Mouse (Mus musculus) hematopoietic multipotent progenitor cell, adult 10-12 weeks (in vitro differentiated cells): ENCODE data around the gene Aqp5. TPM values are rescaled to one million over a fixed set of nuclear protein-coding genes. Genes with fewer than 3 reads are reported as not detected.

Experiments used
- polyA plus RNA-seq: library from polyadenylated mRNA; stranded (reverse); fragments of >175 nt; gene quantifications from 2 replicates; pipeline ENCODE4 v1.2.3, GENCODE M21; 2012; ENCODE audit warnings: low replicate concordance

Gene Aqp5
- not detected in 2 replicates for polyA plus RNA-seq

DNA sequence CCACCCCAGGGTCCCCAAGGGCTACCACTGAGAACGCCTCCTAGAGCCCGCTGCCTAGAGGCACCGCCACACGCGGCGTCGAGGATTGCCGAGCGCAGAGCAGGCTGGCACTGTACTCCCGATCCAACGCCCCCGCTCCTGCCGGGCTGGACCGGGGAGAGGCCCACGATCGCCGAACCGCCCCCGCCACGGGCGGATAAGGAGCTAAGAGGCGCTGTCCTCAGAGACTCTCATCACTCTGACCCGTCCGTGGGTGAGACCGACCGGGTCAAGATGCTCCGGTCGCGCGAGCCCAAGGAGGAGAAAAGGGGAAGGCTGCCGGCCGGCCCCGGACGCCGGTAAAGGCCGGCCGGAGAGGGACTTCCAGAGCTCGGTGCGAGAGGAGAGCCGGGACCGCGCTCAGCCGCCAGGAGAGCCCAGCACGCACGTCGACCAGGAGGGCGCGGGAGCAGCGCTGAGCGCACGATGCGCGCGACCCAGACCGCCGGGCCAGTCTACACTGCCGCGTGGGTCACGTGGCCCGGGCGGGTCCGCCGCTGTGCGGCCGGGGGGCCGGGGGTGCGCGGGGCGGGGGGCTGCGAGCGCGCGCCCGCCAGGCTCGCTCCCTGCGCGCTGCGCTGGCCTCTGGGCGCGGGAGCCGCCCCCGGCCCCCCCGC is at the start of gene Aqp5:
Gene Aqp5, plus strand, starts transcription at position 354 of the 656 bp plus-strand sequence.

DNA sequence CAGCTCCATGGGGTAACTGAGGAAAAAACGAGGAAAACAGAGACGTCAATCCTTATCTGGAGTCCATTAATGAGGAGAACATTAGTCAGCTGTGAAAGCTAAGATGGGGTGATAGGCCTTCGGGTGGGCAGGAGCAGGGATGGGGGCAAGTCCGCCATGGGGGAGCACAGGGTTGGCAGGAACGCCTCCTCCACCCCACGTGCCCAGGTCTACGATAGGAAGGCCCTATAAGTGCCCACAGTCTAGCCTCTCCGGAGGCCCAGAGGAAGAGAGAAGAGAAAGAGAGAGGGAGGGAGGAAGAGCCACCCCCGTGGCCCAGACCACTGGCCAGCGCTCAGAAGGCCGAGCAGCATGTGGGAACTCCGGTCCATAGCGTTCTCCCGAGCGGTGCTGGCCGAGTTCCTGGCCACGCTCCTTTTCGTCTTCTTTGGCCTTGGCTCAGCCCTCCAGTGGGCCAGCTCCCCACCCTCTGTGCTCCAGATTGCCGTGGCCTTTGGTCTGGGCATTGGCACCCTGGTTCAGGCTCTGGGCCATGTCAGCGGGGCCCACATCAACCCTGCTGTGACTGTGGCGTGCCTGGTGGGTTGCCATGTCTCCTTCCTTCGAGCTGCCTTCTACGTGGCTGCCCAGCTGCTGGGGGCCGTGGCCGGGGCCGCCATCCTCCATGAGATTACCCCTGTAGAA is 11.6 kb upstream of the Aqp5 start, which contains the start of gene Aqp2:
Gene Aqp2, plus strand, starts transcription at position 254 of the 684 bp plus-strand sequence.

DNA sequence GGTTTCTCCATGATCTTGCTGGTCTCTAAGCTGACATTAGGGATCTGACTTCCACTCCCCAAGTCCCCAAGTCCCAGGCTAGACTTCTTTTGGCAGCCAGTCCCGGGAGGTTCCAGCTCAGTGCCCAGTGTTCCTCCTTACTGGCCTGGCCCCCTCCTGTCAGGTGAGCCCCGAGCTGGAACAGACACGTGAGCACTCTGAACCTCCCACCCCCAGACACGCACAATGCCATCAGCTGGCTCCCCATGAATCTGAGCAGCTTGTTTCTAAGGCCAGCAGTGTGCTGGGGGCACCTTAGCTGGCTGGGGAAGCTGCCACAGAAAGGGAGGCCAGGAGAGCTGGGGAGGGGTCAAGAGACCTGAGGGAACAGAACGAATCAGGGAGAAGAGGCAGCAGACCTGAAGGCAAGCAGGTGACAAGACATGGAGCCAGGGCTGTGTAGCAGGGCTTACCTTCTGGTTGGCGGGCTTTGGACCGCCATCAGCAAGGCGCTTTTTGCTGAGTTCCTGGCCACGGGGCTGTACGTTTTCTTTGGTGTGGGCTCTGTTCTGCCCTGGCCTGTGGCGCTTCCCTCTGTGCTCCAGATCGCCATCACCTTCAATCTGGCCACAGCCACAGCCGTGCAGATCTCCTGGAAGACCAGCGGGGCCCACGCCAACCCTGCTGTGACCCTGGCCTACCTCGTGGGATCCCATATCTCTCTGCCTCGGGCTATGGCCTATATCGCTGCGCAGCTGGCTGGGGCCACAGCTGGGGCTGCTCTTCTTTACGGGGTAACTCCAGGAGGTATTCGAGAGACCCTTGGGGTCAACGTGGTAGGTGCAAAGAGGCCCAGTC is 10.6 kb downstream of the Aqp5 start, which contains the start of gene Aqp6:
Gene Aqp6, plus strand, starts transcription at position 415 of the 837 bp plus-strand sequence.

Other genes with a start within 250 kb of the Aqp5 start
- gene Fmnl3, start 220.3 kb upstream of the Aqp5 start, polyA plus RNA-seq, result 32.9 and 50.9 TPM in 2 replicates
- gene Tmbim6, start 197.9 kb upstream of the Aqp5 start, polyA plus RNA-seq, result 269 and 344 TPM in 2 replicates
- gene Nckap5l, start 133.0 kb upstream of the Aqp5 start, polyA plus RNA-seq, result 29.9 and 69.3 TPM in 2 replicates
- gene Bcdin3d, start 116.1 kb upstream of the Aqp5 start, polyA plus RNA-seq, result 8.0 and 15.4 TPM in 2 replicates
- 0.02 TPM in 1 of 2 replicates, not detected in the other for gene Faim2, start 62.6 kb upstream of the Aqp5 start, polyA plus RNA-seq
- gene Aqp2, start 11.7 kb upstream of the Aqp5 start, polyA plus RNA-seq, result not detected in 2 replicates
- gene Aqp6, start 10.6 kb downstream of the Aqp5 start, polyA plus RNA-seq, result not detected in 2 replicates
- gene Racgap1, start 60.9 kb downstream of the Aqp5 start, polyA plus RNA-seq, result 2.9 and 10.5 TPM in 2 replicates
- 0.12 and 0.14 TPM in 2 replicates for gene Asic1, start 79.6 kb downstream of the Aqp5 start, polyA plus RNA-seq
- gene Smarcd1, start 111.3 kb downstream of the Aqp5 start, polyA plus RNA-seq, result 40.5 and 45.4 TPM in 2 replicates
- gene Gm17349, start 114.7 kb downstream of the Aqp5 start, polyA plus RNA-seq, result 9.8 and 58.8 TPM in 2 replicates
- 10.7 and 22.7 TPM in 2 replicates for gene Gpd1, start 126.7 kb downstream of the Aqp5 start, polyA plus RNA-seq
- gene Cox14, start 134.8 kb downstream of the Aqp5 start, polyA plus RNA-seq, result 42.0 and 88.3 TPM in 2 replicates
- gene Cers5, start 182.1 kb downstream of the Aqp5 start, polyA plus RNA-seq, result 25.3 and 36.1 TPM in 2 replicates